Mouse (Mus musculus) hindbrain, postnatal 0 days (tissue): ENCODE measurements at regions not wholly inside any gene's neighbourhood (a gene's known extent, or its start where the extent isn't known, plus 50 kb on each side); places are given as distances from the start of the nearest gene placed in this dataset.

Experiments used
- ATAC-seq: fragments of 200-750 bp; cut with Nextera tagmentation; 2 replicates; pipeline ENCODE4 v1.8.0; 2017; ENCODE audit warnings: mild to moderate bottlenecking, moderate TSS enrichment, moderate library complexity
- DNase-seq: peaks from one replicate; pipeline ENCODE4 v3.0.0-alpha.2; 2015; ENCODE audit warnings: low spot score
- H3K27ac ChIP-seq: fragments of 300-500 bp; sonication (generic); 2 replicates; pipeline ENCODE4 v1.5.1; 2014; ENCODE audit warnings: mild to moderate bottlenecking
- H3K27me3 ChIP-seq: fragments of 300-500 bp; sonication (generic); 2 replicates; pipeline ENCODE4 v1.6.1; 2014; ENCODE audit warnings: low read length, mixed read lengths; ENCODE audit not compliant: insufficient read depth
- H3K36me3 ChIP-seq: fragments of 300-500 bp; sonication (generic); 2 replicates; pipeline ENCODE4 v1.6.1; 2014; ENCODE audit warnings: low read length, mixed read lengths; ENCODE audit not compliant: insufficient read depth
- H3K4me1 ChIP-seq: fragments of 300-500 bp; sonication (generic); 2 replicates; pipeline ENCODE4 v1.6.1; 2014; ENCODE audit warnings: antibody characterized with exemption, low read length, mixed read lengths; ENCODE audit not compliant: insufficient read depth
- H3K4me2 ChIP-seq: fragments of 300-500 bp; sonication (generic); 2 replicates; pipeline ENCODE4 v1.6.1; 2014; ENCODE audit warnings: low read depth, mild to moderate bottlenecking, low read length, moderate library complexity, mixed read lengths
- H3K4me3 ChIP-seq: fragments of 300-500 bp; sonication (generic); 2 replicates; pipeline ENCODE4 v1.5.1; 2014; ENCODE audit warnings: low read length
- H3K9ac ChIP-seq: fragments of 300-500 bp; sonication (generic); replicated peaks from 2 replicates; pipeline ENCODE4 v1.6.1; 2014; ENCODE audit warnings: mild to moderate bottlenecking, low read length, moderate library complexity, mixed read lengths
- H3K9me3 ChIP-seq: fragments of 300-500 bp; sonication (generic); 2 replicates; pipeline ENCODE4 v1.6.1; 2016; ENCODE audit warnings: low read length, mixed read lengths
- CTCF ChIP-seq: IDR thresholded peaks from 2 replicates; pipeline ENCODE4 v1.5.1; 2016; ENCODE audit warnings: antibody characterized with exemption, control low read depth, low read depth
- WGBS: fragments of 180-500 bp; shearing (Covaris S2); extraction: QIAGEN DNeasy Blood & Tissue Kit; methylation state at CpG from one replicate; pipeline ENCODE4 v1.1.7; 2014; 5-methylcytosine and 5-hydroxymethylcytosine counted together

GRCm38 (mm10) chr10:92296303-92296702 is 425.9 kb downstream of the Nedd1 start:
- H3K4me1 ChIP-seq = 0 out of 2 replicates have a peak, but pooled peaks cover 3% of the 10 kb centered on the region
- peak overlapping the region; percentile 16; the same call in 1 of the 2 replicates for H3K4me2 ChIP-seq
- H3K9ac ChIP-seq = no peak overlapping the region
- no peaks in the 10 kb centered on the region for H3K9me3 ChIP-seq
- ATAC-seq = no peak
- no peak for DNase-seq
- H3K4me3 ChIP-seq = no peak overlapping the region
- peak overlapping the region; percentile 56; the same call in 1 of the 2 replicates for H3K27ac ChIP-seq
- TF ChIP-seq CTCF = no peak
- no peaks in the 10 kb centered on the region for H3K27me3 ChIP-seq
- no peaks in the 10 kb centered on the region for H3K36me3 ChIP-seq
- whole genome bisulfite sequencing = 31% methylated on average over 9 of the region's 9 CpGs

- peak; percentile 56 for DNase-seq
- Histone ChIP-seq H3K27me3 (no peaks in the 10 kb centered on the region), H3K4me2 (no peak overlapping the region), H3K9ac (no peak overlapping the region), H3K36me3 (no peaks in the 10 kb centered on the region), H3K4me1 (0 out of 2 replicates have a peak, but pooled peaks cover 3% of the 10 kb centered on the region), H3K9me3 (no peaks in the 10 kb centered on the region), H3K27ac (no peak overlapping the region), H3K4me3 (no peak overlapping the region)
- TF ChIP-seq CTCF = no peak
- 28% methylated on average over 4 of the region's 4 CpGs for WGBS
- ATAC-seq = peak; percentile 29
Observed at GRCm38 (mm10) chr10:92293261-92293660, 429.0 kb downstream of the Nedd1 start.

GRCm38 (mm10) chr10:92289230-92289629 is 433.0 kb downstream of the Nedd1 start:
- Histone ChIP-seq H3K36me3 (no peaks in the 10 kb centered on the region), H3K9me3 (no peaks in the 10 kb centered on the region), H3K4me3 (no peak overlapping the region), H3K4me2 (no peak overlapping the region), H3K4me1 (no peaks in the 10 kb centered on the region), H3K27ac (no peak overlapping the region), H3K9ac (no peak overlapping the region), H3K27me3 (no peaks in the 10 kb centered on the region)
- no peak for DNase-seq
- no peak for TF ChIP-seq CTCF
- WGBS = 25% methylated on average over 5 of the region's 5 CpGs
- ATAC-seq = no peak

- no peaks in the 10 kb centered on the region for H3K27me3 ChIP-seq
- no peak for TF ChIP-seq CTCF
- H3K4me1 ChIP-seq = no peaks in the 10 kb centered on the region
- H3K4me2 ChIP-seq = no peak overlapping the region
- ATAC-seq = no peak
- no peaks in the 10 kb centered on the region for H3K36me3 ChIP-seq
- no peaks in the 10 kb centered on the region for H3K9me3 ChIP-seq
- H3K27ac ChIP-seq = no peak overlapping the region
- H3K9ac ChIP-seq = no peak overlapping the region
- H3K4me3 ChIP-seq = no peak overlapping the region
- DNase-seq = no peak
- WGBS = 50% methylated on average over 4 of the region's 4 CpGs
Observed at GRCm38 (mm10) chr10:92284231-92284630, 438.0 kb downstream of the Nedd1 start.

- Histone ChIP-seq H3K9ac (no peak overlapping the region), H3K9me3 (no peaks in the 10 kb centered on the region), H3K4me1 (no peaks in the 10 kb centered on the region), H3K27ac (no peak overlapping the region), H3K27me3 (no peaks in the 10 kb centered on the region), H3K4me3 (no peak overlapping the region), H3K4me2 (no peak overlapping the region), H3K36me3 (no peaks in the 10 kb centered on the region)
- WGBS = 50% methylated on average over 2 of the region's 2 CpGs
- ATAC-seq = no peak
- no peak for TF ChIP-seq CTCF
- no peak for DNase-seq
Observed at GRCm38 (mm10) chr10:92277981-92278380, 444.2 kb downstream of the Nedd1 start.

GRCm38 (mm10) chr10:92257815-92258214 is 464.4 kb downstream of the Nedd1 start:
- Histone ChIP-seq H3K27me3 (no peaks in the 10 kb centered on the region), H3K9ac (no peak overlapping the region), H3K4me3 (no peak overlapping the region), H3K9me3 (no peaks in the 10 kb centered on the region), H3K4me1 (no peaks in the 10 kb centered on the region), H3K27ac (no peak overlapping the region), H3K4me2 (no peak overlapping the region), H3K36me3 (no peaks in the 10 kb centered on the region)
- WGBS = 59% methylated on average over 3 of the region's 3 CpGs
- DNase-seq (no peak), ATAC-seq (no peak)
- no peak for TF ChIP-seq CTCF

- TF ChIP-seq CTCF = no peak
- Histone ChIP-seq H3K27ac (no peak overlapping the region), H3K36me3 (no peaks in the 10 kb centered on the region), H3K9ac (no peak overlapping the region), H3K9me3 (no peaks in the 10 kb centered on the region), H3K27me3 (no peaks in the 10 kb centered on the region), H3K4me1 (peaks cover 4% of the 10 kb centered on the region), H3K4me3 (no peak overlapping the region), H3K4me2 (no peak overlapping the region)
- DNase-seq (peak; percentile 51), ATAC-seq (0 out of 2 replicates have a peak, but pooled peaks have one; percentile 63)
- 24% methylated on average over 3 of the region's 3 CpGs for WGBS
Observed at GRCm38 (mm10) chr10:92248648-92249047, 473.6 kb downstream of the Nedd1 start.
